Mouse (Mus musculus) kidney, adult 2 months (tissue): Measurements from ENCODE around the gene Snta1. TPM values are rescaled to one million over a fixed set of nuclear protein-coding genes. Genes with fewer than 3 reads are reported as not detected.

Source experiments
- DNase-seq: peaks from one replicate; pipeline ENCODE4 v3.0.0; 2021
- H3K27ac ChIP-seq: fragments of 200-500 bp; 2 replicates; pipeline ENCODE4 v1.5.1; 2012; ENCODE audit warnings: low read depth, low read length, control low read depth, inconsistent platforms; ENCODE audit not compliant: insufficient read depth
- H3K27me3 ChIP-seq: fragments of 200-500 bp; replicated peaks from 2 replicates; pipeline ENCODE4 v1.6.1; 2012; ENCODE audit warnings: mild to moderate bottlenecking, moderate library complexity, low read length, inconsistent platforms; ENCODE audit not compliant: control insufficient read depth, insufficient read depth
- H3K36me3 ChIP-seq: fragments of 200-500 bp; 2 replicates; pipeline ENCODE4 v1.6.1; 2012; ENCODE audit warnings: mild to moderate bottlenecking, moderate library complexity, low read length, inconsistent platforms; ENCODE audit not compliant: control insufficient read depth, insufficient read depth
- H3K4me1 ChIP-seq: fragments of 200-500 bp; 2 replicates; pipeline ENCODE4 v1.6.1; 2011; ENCODE audit warnings: low read length; ENCODE audit not compliant: control insufficient read depth, insufficient read depth
- H3K4me3 ChIP-seq: fragments of 200-500 bp; 2 replicates; pipeline ENCODE4 v1.5.1; 2011; ENCODE audit warnings: mild to moderate bottlenecking, low read depth, low read length, control low read depth; ENCODE audit not compliant: insufficient read depth
- CTCF ChIP-seq: fragments of 200-500 bp; conservative IDR thresholded peaks from 2 replicates; pipeline ENCODE4 v1.5.1; 2011; ENCODE audit warnings: low read depth, mild to moderate bottlenecking, control low read depth, low read length, moderate library complexity, mixed read lengths; ENCODE audit not compliant: insufficient read depth, insufficient read length
- POLR2A ChIP-seq: fragments of 200-500 bp; IDR thresholded peaks from one replicate; pipeline ENCODE4 v1.6.1; 2011; ENCODE audit warnings: low read depth, low read length, control low read depth
- WGBS: fragments of 180-500 bp; shearing (Covaris S2); methylation state at CpG from one replicate; pipeline ENCODE4 v1.1.7; 2018; 5-methylcytosine and 5-hydroxymethylcytosine counted together
- polyA plus RNA-seq: library from polyadenylated mRNA; depleted of rRNA; stranded (reverse); fragments of >200 nt; gene quantifications from 2 replicates; pipeline ENCODE4 v1.2.3, GENCODE M21; 2012

The Snta1 gene
- polyA plus RNA-seq, 1 experiment, result 60.5 TPM

DNA sequence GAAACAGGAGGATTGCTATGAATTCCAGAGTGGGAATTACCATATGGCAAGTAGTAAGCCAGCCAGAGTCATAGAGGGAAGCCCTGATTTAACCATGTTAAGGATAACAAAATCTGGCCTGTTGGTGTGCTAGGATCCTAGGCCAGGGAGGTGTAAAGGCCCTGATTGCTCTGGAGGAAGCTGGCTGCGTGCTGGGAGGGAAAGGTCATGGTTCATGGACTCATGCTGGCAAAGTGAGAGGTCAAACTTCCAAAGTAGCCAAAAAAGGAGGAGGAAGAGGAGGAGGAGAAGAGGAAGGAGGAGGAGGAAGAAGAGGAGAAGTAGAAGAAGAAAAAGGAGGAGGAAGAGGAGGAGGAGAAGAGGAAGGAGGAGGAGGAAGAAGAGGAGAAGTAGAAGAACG lies 24.8 kb upstream of the Snta1 start:
- TF ChIP-seq POLR2A (no peak), CTCF (no peak)
- H3K27ac ChIP-seq, result peak overlapping the region; percentile 17; the same call in 1 of the 2 replicates

DNA sequence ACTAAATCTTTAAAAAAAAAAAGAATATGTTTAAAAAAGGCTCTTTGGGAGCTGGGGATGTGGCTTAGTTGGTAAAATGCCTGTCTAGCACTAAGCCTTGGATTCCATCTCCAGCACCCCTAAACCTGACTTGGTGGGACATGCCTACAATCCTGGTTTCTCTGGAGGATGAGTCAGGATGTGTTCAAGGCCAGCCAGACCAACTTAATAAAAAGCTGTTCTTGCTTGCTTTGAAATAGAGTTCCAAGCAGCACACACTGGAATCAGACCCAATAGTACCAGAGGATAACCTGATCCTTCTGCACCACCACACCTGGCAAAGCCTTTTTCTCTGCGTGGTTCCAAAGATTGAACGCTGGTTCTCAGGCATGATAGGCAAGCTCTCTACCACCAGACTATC lies 22.7 kb upstream of the Snta1 start:
- peaks cover 13% of the 10 kb centered on the region; the same call in 1 of the 2 replicates for H3K4me1 ChIP-seq
- H3K36me3 ChIP-seq, result no peaks in the 10 kb centered on the region
- no peak overlapping the region for H3K27ac ChIP-seq
- TF ChIP-seq CTCF, result no peak
- TF ChIP-seq POLR2A, result no peak
- no peaks in the 10 kb centered on the region for H3K27me3 ChIP-seq
- no peak for DNase-seq
- WGBS, result 98% methylated on average over 2 of the region's 2 CpGs
- no peak overlapping the region for H3K4me3 ChIP-seq

More for the DNA sequence above, 24.8 kb upstream of the Snta1 start:
- Histone ChIP-seq H3K4me3 (no peak overlapping the region), H3K27me3 (no peaks in the 10 kb centered on the region), H3K4me1 (peaks cover 15% of the 10 kb centered on the region; the same call in 1 of the 2 replicates), H3K36me3 (no peaks in the 10 kb centered on the region)
- DNase-seq, result peak; percentile 57
- WGBS, result 51% methylated on average over 2 of the region's 2 CpGs

DNA sequence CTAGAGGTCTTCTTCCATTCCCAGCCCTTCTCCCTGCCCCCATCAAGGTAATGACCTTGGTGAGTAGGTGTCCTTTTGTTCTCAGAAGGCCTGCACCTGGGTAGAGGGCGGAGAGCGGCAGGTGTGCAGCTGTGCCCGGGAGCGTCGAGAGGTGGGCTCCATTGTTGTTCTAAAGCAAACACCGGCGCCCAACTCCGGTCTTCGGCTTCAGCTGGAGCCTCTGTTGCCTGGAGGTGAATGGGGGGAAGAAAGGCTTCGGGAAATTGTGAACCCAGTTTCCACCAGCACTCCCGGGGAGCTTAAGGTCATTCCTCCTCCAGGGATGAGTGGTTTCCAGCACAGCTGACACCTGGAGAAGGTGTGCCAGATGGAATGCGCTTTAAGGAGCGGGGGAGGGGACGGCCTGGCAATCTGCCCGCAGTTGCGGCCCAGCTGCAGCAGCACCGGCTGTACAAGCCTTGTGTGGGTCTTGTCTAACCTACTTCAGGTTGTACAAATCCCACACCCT lies 20.0 kb upstream of the Snta1 start:
- Histone ChIP-seq H3K4me3 (peak overlapping the region; percentile 12), H3K27ac (peak overlapping the region; percentile 82), H3K27me3 (no peaks in the 10 kb centered on the region), H3K4me1 (peaks cover 7% of the 10 kb centered on the region; the same call in 1 of the 2 replicates), H3K36me3 (no peaks in the 10 kb centered on the region)
- TF ChIP-seq POLR2A, result no peak
- TF ChIP-seq CTCF, result no peak
- WGBS, result 18% methylated on average over 17 of the region's 17 CpGs
- peak; percentile 83 for DNase-seq

DNA sequence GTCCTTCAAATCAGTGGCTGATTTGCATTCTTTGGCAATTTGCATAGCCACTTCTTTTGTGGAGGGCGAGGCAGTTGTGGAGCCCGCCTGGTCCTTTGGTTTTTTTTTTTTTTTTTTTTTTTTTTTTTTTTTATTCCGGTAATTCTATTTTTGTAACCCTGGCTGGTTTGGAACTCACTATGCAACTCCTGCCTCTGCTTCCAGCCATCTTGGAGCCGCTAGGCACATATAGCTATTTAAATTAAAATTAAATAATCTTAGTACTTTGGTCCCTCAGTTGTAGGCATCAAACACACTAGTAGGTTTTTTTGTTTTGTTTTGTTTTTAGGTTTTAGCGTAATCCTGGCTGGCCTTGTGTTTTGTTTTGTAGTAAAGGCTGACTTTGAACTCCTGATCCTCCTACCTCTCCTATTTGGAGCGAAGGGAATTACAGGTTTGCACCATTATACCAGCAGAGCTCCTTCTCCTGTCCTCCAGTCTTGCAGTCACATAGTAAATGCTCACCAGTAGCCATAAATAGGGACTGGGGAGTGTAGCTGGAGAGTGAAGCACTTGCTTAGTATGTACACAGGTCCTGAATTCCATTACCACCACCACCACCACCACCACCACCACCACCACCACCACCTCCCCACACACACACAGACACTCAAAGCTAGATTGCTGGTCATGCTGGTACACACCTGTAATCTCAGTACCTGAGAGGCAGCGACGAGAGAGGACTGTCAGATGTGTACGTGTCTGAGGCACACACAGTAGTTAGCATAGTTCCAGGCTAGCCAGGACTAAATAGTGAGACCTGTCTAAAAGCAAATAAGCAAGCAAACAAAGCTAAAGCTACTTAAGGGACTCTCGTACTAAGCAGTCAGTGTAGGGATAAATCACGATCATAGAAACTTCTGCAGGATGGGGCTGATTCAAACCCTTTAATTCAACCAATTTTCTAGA lies 19.3 kb upstream of the Snta1 start:
- Histone ChIP-seq H3K4me1 (0 out of 2 replicates have a peak, but pooled peaks cover 4% of the 10 kb centered on the region), H3K27ac (peak overlapping the region; percentile 82), H3K4me3 (peak overlapping the region; percentile 45), H3K27me3 (no peaks in the 10 kb centered on the region), H3K36me3 (no peaks in the 10 kb centered on the region)
- DNase-seq, result no peak
- WGBS, result 60% methylated on average over 11 of the region's 11 CpGs
- TF ChIP-seq CTCF, result no peak
- TF ChIP-seq POLR2A, result no peak

DNA sequence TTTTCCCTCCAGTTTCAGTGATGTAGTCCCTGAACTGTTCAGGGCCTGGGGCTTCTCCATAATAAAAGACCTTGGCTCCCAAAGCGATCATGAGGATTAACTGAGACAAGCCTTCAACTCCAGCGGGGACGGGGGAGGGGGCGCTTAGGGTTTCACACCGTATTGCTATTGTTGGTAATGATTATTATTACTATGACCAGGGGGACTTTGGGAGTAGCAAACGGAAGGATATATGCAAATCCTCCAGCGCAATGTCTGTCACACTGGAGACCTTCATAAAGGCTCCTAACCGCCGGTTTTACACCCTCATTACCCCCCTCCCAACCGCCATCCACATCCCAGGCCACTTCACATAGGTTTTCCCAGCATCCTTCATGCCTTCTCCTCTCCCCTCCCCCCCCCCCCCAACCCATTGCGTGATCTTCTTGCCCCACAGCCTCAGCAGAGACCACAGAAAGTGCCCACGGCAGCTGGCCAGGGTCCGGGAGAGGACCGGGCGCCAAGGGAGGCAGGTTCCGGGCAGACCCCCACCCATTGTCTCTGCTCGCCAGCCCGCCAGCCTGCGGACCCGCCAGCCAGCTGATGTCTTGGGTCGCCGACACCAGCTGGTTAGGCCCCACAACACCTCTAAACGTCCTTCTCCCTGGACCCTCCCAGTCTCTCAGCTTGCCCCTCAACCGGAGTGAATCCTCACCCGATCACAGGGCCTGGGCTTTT lies 18.4 kb upstream of the Snta1 start:
- WGBS, result 17% methylated on average over 25 of the region's 25 CpGs
- no peaks in the 10 kb centered on the region for H3K36me3 ChIP-seq
- TF ChIP-seq POLR2A (no peak), CTCF (no peak)
- no peak for DNase-seq
- H3K4me1 ChIP-seq, result 0 out of 2 replicates have a peak, but pooled peaks cover 4% of the 10 kb centered on the region
- H3K4me3 ChIP-seq, result peak overlapping the region; percentile 45
- no peak overlapping the region for H3K27ac ChIP-seq
- H3K27me3 ChIP-seq, result no peaks in the 10 kb centered on the region

DNA sequence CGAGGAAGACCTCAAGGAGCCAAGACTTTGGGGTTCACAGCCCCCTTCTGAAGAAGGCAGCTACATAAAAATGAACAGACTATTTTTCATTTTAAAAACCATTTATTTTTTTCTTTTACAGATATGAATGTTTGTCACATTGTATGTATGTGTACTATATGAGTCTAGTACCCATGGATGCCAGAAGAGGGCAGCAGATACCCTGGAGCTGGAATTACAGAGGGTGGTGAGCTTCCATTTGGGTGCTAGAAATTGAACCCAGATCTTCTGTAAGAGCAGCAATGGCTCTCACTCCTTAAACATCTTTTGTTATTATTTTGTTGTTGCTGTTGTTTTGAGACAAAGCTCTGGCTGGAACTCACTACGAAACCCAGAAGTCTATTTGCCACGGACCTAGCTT lies 17.6 kb upstream of the Snta1 start:
- Histone ChIP-seq H3K27ac (no peak overlapping the region), H3K36me3 (no peaks in the 10 kb centered on the region), H3K27me3 (no peaks in the 10 kb centered on the region), H3K4me1 (0 out of 2 replicates have a peak, but pooled peaks cover 4% of the 10 kb centered on the region), H3K4me3 (no peak overlapping the region)
- WGBS, result 95% methylated on average over 3 of the region's 3 CpGs
- TF ChIP-seq POLR2A, result no peak
- 0 out of 2 replicates have a peak, but pooled peaks have one; percentile 6 for TF ChIP-seq CTCF
- DNase-seq, result no peak

DNA sequence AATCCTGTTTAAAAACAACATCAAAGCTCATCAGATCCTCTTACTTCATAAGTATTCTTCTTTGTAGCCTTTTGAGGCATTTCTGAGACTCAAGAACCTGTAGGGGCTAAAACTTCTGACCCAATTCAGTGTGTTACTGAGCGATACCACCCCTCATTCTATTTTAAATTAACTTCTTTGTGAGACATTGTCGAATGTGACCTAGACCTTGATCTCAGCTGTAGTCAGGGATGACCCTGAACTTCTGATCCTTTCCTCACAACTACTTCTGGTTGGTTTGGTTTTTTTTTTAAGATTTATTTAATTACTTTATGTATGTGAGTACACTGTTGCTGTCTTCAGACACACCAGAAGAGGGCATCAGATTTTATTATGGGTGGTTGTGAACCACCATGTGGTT lies 15.6 kb upstream of the Snta1 start:
- TF ChIP-seq CTCF (no peak), POLR2A (no peak)
- H3K4me1 ChIP-seq, result 0 out of 2 replicates have a peak, but pooled peaks cover 4% of the 10 kb centered on the region
- H3K27ac ChIP-seq, result no peak overlapping the region
- DNase-seq, result no peak
- H3K27me3 ChIP-seq, result no peaks in the 10 kb centered on the region
- H3K4me3 ChIP-seq, result no peak overlapping the region
- 76% methylated on average over 2 of the region's 2 CpGs for WGBS
- H3K36me3 ChIP-seq, result no peaks in the 10 kb centered on the region
